Mouse (Mus musculus): ENCODE measurements at regions not wholly inside any gene's neighbourhood (a gene's known extent, or its start where the extent isn't known, plus 50 kb on each side); places are given as distances from the start of the nearest gene placed in this dataset.

GRCm38 (mm10) chr5:39316478-39316877 lies 438.8 kb downstream of the Hs3st1 start:
- no peaks in the 10 kb centered on the region for H3K4me1 ChIP-seq
- no peaks in the 10 kb centered on the region for H3K36me3 ChIP-seq
- H3K27me3 ChIP-seq (ENCODE audit: low read depth, poor library complexity, severe bottlenecking), result no peaks in the 10 kb centered on the region
- no peaks in the 10 kb centered on the region for H3K9me3 ChIP-seq (replicated peaks)
- 77% methylated on average over 3 of the region's 3 CpGs for WGBS
- DNase-seq (ENCODE audit: low spot score), result no peak
- H3K27ac ChIP-seq (replicated peaks), result no peak overlapping the region
- H3K4me3 ChIP-seq, result no peak overlapping the region

DNA sequence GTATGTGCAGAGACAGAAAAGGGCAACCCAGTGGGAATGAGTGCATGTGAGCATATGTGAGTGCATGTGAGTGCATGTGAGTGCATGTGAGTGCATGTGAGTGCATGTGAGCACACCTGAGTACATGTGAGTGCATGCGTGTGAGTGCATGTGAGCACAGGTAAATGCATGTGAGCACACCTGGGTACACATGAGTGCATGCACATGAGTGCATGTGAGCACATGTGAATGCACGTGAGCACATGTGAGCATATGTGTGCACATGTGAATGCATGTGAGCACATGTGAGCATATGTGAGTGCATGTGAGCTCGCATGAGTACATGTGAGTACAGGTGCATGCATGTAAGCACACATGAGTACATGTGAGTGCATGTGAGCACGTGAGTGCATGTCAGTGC lies 434.6 kb upstream of the Clnk start:
- Histone ChIP-seq H3K36me3 (no peaks in the 10 kb centered on the region), H3K9me3 (replicated peaks) (no peaks in the 10 kb centered on the region), H3K27ac (replicated peaks) (no peak overlapping the region), H3K4me3 (no peak overlapping the region), H3K27me3 (ENCODE audit: low read depth, poor library complexity, severe bottlenecking) (no peaks in the 10 kb centered on the region), H3K4me1 (no peaks in the 10 kb centered on the region)
- WGBS, result 90% methylated on average over 4 of the region's 4 CpGs
- DNase-seq (ENCODE audit: low spot score), result no peak

- H3K36me3 ChIP-seq, result no peaks in the 10 kb centered on the region
- H3K27me3 ChIP-seq (ENCODE audit: low read depth, poor library complexity, severe bottlenecking), result no peaks in the 10 kb centered on the region
- no peaks in the 10 kb centered on the region for H3K9me3 ChIP-seq (replicated peaks)
- WGBS, result 80% methylated on average over 2 of the region's 2 CpGs
- no peak overlapping the region for H3K27ac ChIP-seq (replicated peaks)
- DNase-seq (ENCODE audit: low spot score), result no peak
- H3K4me3 ChIP-seq, result no peak overlapping the region
- H3K4me1 ChIP-seq, result no peaks in the 10 kb centered on the region
Measured at GRCm38 (mm10) chr5:39305794-39306193, 429.2 kb upstream of the Clnk start.

DNA sequence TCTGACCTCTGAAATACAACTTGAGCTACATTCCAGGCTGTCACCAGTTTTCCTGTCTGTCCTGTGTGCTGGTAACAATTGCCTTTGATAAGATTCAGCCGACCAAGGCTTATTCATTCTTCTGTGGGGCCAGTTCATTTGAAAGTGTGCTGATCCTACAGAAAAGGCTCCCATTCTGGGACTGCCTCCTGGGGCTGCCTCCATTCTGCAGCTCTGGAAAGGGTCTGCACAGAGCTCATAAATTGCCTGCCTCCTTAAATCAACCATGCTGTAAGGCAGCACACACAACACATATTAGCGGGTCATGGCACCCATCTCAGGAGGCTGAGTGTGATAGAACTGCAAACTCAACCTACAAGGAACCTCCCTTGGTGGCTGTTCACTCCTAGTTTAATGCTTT lies 416.2 kb upstream of the Clnk start:
- Histone ChIP-seq H3K27me3 (ENCODE audit: low read depth, poor library complexity, severe bottlenecking) (no peaks in the 10 kb centered on the region), H3K27ac (replicated peaks) (no peak overlapping the region), H3K9me3 (replicated peaks) (no peaks in the 10 kb centered on the region), H3K4me3 (no peak overlapping the region), H3K4me1 (peaks cover 16% of the 10 kb centered on the region), H3K36me3 (no peaks in the 10 kb centered on the region)
- DNase-seq (ENCODE audit: low spot score), result peak; percentile 22
- WGBS, result 13% methylated on average over 2 of the region's 2 CpGs

DNA sequence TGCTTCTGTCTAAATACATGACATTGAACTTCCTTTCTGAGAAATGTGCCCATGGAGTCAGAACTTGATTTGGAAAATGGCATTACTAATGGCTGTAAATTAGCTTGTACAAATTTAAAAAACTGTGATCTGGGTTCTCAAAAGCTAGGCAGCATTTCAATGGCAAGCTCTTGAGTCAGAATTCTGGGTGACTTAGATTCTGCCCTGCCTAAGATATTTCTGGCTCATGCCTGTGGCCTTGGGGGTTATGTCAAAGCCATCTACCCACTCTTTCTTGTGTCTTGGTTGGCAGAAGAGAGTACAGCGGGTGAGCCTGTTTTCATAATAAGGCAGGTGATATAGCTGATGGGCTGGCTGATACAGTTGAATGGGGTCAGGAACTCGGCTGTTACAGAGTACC lies 404.4 kb upstream of the Clnk start:
- H3K4me3 ChIP-seq, result no peak overlapping the region
- H3K9me3 ChIP-seq (replicated peaks), result no peaks in the 10 kb centered on the region
- H3K36me3 ChIP-seq, result no peaks in the 10 kb centered on the region
- no peak for DNase-seq (ENCODE audit: low spot score)
- H3K4me1 ChIP-seq, result no peaks in the 10 kb centered on the region
- H3K27me3 ChIP-seq (ENCODE audit: low read depth, poor library complexity, severe bottlenecking), result no peaks in the 10 kb centered on the region
- no peak overlapping the region for H3K27ac ChIP-seq (replicated peaks)
- WGBS, result 94% methylated on average over 2 of the region's 2 CpGs

GRCm38 (mm10) chr5:39273710-39274385 lies 397.2 kb upstream of the Clnk start:
- H3K36me3 ChIP-seq, result no peaks in the 10 kb centered on the region
- no peaks in the 10 kb centered on the region for H3K9me3 ChIP-seq (replicated peaks)
- H3K27ac ChIP-seq (replicated peaks), result no peak overlapping the region
- no peak for DNase-seq (ENCODE audit: low spot score)
- H3K4me3 ChIP-seq, result no peak overlapping the region
- H3K27me3 ChIP-seq (ENCODE audit: low read depth, poor library complexity, severe bottlenecking), result no peaks in the 10 kb centered on the region
- H3K4me1 ChIP-seq, result no peaks in the 10 kb centered on the region
- 82% methylated on average over 4 of the region's 4 CpGs for WGBS

DNA sequence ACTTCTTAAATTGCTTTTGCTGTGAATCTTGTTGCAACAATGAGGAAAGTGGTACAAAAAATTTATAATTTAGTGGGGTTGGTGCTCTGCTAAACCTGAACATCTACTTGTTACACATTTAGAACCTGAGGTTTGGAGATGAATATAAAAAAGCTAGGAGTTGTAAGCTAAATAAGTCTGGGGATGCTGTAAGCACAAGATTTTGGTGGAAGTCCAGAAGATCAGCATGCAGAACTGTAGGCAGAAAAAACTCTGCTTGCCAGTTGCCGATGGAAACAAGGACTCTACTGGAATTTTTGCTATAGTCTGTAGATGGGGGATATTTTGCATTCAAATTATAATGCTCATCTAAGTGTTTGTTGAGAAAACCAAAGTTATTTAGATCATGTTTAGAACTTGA lies 390.5 kb upstream of the Clnk start:
- Histone ChIP-seq H3K4me1 (no peaks in the 10 kb centered on the region), H3K9me3 (replicated peaks) (no peaks in the 10 kb centered on the region), H3K4me3 (no peak overlapping the region), H3K27me3 (ENCODE audit: low read depth, poor library complexity, severe bottlenecking) (no peaks in the 10 kb centered on the region), H3K27ac (replicated peaks) (no peak overlapping the region), H3K36me3 (no peaks in the 10 kb centered on the region)
- DNase-seq (ENCODE audit: low spot score), result no peak
- WGBS, result 88% methylated on average over 1 of the region's 1 CpGs

GRCm38 (mm10) chr5:39260721-39261190 lies 384.1 kb upstream of the Clnk start:
- DNase-seq (ENCODE audit: low spot score), result no peak
- WGBS, result 76% methylated on average over 1 of the region's 1 CpGs
- no peaks in the 10 kb centered on the region for H3K4me1 ChIP-seq

DNA sequence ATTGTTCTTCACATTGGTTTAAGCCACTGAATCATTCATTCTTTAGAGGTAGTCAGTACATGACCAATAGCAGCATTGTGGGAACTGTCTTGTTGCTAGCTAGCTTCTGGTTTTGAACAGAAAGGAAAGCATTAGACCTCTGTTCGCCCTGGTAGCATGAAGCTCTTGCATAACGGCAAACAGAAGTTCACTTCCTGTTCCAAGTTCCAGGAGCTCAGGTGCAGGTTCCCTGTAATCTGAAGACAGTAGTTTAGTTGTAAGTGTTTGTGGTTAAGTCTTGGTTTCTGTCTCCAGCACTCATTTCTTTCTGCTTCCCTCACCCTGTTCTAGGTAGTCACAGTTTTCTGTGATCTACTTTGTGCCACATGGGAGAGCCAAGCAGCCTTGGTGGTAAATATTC lies 381.1 kb upstream of the Clnk start:
- WGBS, result 93% methylated on average over 2 of the region's 2 CpGs
- Histone ChIP-seq H3K27me3 (ENCODE audit: low read depth, poor library complexity, severe bottlenecking) (no peaks in the 10 kb centered on the region), H3K27ac (replicated peaks) (no peak overlapping the region), H3K36me3 (no peaks in the 10 kb centered on the region), H3K9me3 (replicated peaks) (no peaks in the 10 kb centered on the region), H3K4me1 (no peaks in the 10 kb centered on the region), H3K4me3 (no peak overlapping the region)
- DNase-seq (ENCODE audit: low spot score), result no peak

More at GRCm38 (mm10) chr5:39260721-39261190, 384.1 kb upstream of the Clnk start:
- H3K9me3 ChIP-seq (replicated peaks), result no peaks in the 10 kb centered on the region
- no peak overlapping the region for H3K27ac ChIP-seq (replicated peaks)
- H3K36me3 ChIP-seq, result no peaks in the 10 kb centered on the region
- H3K27me3 ChIP-seq (ENCODE audit: low read depth, poor library complexity, severe bottlenecking), result no peaks in the 10 kb centered on the region
- no peak overlapping the region for H3K4me3 ChIP-seq

DNA sequence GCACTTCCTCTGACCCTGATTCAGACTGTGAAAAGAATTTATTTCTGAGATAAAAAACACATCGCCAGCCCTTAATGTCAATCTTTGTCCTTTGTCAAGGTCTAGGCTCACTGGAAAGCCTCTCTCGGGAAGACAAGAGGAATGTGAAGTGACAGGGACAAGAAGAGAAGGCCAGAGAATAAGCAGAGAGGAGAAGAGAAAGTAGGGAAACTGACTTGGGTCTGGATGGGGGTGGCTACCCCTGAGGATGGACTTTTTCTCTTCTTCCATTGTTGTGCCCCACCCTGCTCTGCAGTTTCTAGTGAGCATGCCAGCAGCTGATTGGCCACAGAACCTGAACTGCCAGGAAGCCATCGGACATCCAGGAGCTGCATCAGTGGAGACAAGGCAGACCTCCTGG lies 375.6 kb upstream of the Clnk start:
- H3K9me3 ChIP-seq (replicated peaks), result no peaks in the 10 kb centered on the region
- DNase-seq (ENCODE audit: low spot score), result no peak
- H3K27ac ChIP-seq (replicated peaks), result no peak overlapping the region
- H3K27me3 ChIP-seq (ENCODE audit: low read depth, poor library complexity, severe bottlenecking), result no peaks in the 10 kb centered on the region
- 66% methylated on average over 3 of the region's 3 CpGs for WGBS
- H3K4me1 ChIP-seq, result no peaks in the 10 kb centered on the region
- no peaks in the 10 kb centered on the region for H3K36me3 ChIP-seq
- no peak overlapping the region for H3K4me3 ChIP-seq

GRCm38 (mm10) chr5:39251021-39251420 lies 374.4 kb upstream of the Clnk start:
- no peaks in the 10 kb centered on the region for H3K4me1 ChIP-seq
- H3K9me3 ChIP-seq (replicated peaks), result no peaks in the 10 kb centered on the region
- no peaks in the 10 kb centered on the region for H3K27me3 ChIP-seq (ENCODE audit: low read depth, poor library complexity, severe bottlenecking)
- DNase-seq (ENCODE audit: low spot score), result no peak
- no peak overlapping the region for H3K4me3 ChIP-seq
- H3K36me3 ChIP-seq, result no peaks in the 10 kb centered on the region
- H3K27ac ChIP-seq (replicated peaks), result no peak overlapping the region

DNA sequence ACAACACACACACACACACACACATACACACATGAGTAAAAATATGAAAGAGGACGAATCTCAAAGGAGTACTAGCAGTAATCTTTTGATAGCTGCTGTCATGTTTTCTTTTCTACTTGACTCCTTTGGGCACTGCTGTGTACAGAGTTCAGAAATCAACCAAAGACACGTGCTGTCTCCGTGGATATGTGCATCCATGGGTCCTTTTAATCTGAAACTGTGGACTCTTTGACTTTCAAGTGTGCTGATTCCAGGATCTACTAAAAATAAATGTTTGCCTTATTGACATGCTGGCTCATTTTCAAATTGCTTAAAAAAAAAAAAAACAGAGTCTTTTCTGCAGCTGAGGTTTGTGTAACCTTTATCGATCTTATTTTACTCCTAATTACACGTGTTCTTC lies 343.1 kb upstream of the Clnk start:
- H3K36me3 ChIP-seq, result no peaks in the 10 kb centered on the region
- no peak for DNase-seq (ENCODE audit: low spot score)
- no peaks in the 10 kb centered on the region for H3K27me3 ChIP-seq (ENCODE audit: low read depth, poor library complexity, severe bottlenecking)
- no peak overlapping the region for H3K27ac ChIP-seq (replicated peaks)
- no peaks in the 10 kb centered on the region for H3K9me3 ChIP-seq (replicated peaks)
- H3K4me1 ChIP-seq, result no peaks in the 10 kb centered on the region
- 89% methylated on average over 5 of the region's 5 CpGs for WGBS
- no peak overlapping the region for H3K4me3 ChIP-seq

- no peaks in the 10 kb centered on the region for H3K4me1 ChIP-seq
- WGBS, result 94% methylated on average over 5 of the region's 5 CpGs
- no peak overlapping the region for H3K27ac ChIP-seq (replicated peaks)
- H3K36me3 ChIP-seq, result no peaks in the 10 kb centered on the region
- no peak for DNase-seq (ENCODE audit: low spot score)
- no peaks in the 10 kb centered on the region for H3K9me3 ChIP-seq (replicated peaks)
- no peak overlapping the region for H3K4me3 ChIP-seq
- H3K27me3 ChIP-seq (ENCODE audit: low read depth, poor library complexity, severe bottlenecking), result no peaks in the 10 kb centered on the region
Measured at GRCm38 (mm10) chr5:39216326-39216725, 339.7 kb upstream of the Clnk start.

- no peak overlapping the region for H3K27ac ChIP-seq (replicated peaks)
- no peaks in the 10 kb centered on the region for H3K27me3 ChIP-seq (ENCODE audit: low read depth, poor library complexity, severe bottlenecking)
- no peak overlapping the region for H3K4me3 ChIP-seq
- H3K4me1 ChIP-seq, result no peaks in the 10 kb centered on the region
- no peaks in the 10 kb centered on the region for H3K36me3 ChIP-seq
- H3K9me3 ChIP-seq (replicated peaks), result no peaks in the 10 kb centered on the region
- DNase-seq (ENCODE audit: low spot score), result no peak
- 76% methylated on average over 3 of the region's 3 CpGs for WGBS
Measured at GRCm38 (mm10) chr5:39215016-39215415, 338.4 kb upstream of the Clnk start.
